Comparison of ENCODE assay signal across 8 mouse cellular contexts in genomic region chr10:122105407-122105806, GRCm38 (mm10). TPM values are rescaled to one million over a fixed set of nuclear protein-coding genes. Genes with fewer than 3 reads are reported as not detected.
A peak's percentile ranks its signal among the peaks of the same experiment; 100 is the strongest.
DNase-seq lines count a peak whose midpoint lies in the region; ATAC-seq and TF ChIP-seq lines count a peak whose summit lies in the region.

No protein-coding gene starts in this region.

- no peak overlapping the region for H3K9ac ChIP-seq in forebrain, embryonic 11.5 days (ENCODE audit: low read length)
- H3K9ac ChIP-seq in hindbrain, postnatal 0 days (replicated peaks; ENCODE audit: low read length): no peak overlapping the region
- H3K9ac ChIP-seq in midbrain, embryonic 14.5 days (replicated peaks; ENCODE audit: low read length): no peak overlapping the region

- TF ChIP-seq POLR2A in thymus, adult 2 months (IDR thresholded peaks at IDR 0.05; ENCODE audit: control insufficient read depth, extremely low read depth, insufficient read depth, low read length, poor library complexity): no peak

- no peak overlapping the region for H3K4me2 ChIP-seq in forebrain, embryonic 11.5 days (ENCODE audit: low read depth, low read length, severe bottlenecking)
- no peak overlapping the region for H3K4me2 ChIP-seq in hindbrain, postnatal 0 days (ENCODE audit: low read depth, low read length)
- no peak overlapping the region for H3K4me2 ChIP-seq in midbrain, embryonic 14.5 days (ENCODE audit: low read length)

- H3K4me3 ChIP-seq in thymus, adult 2 months (ENCODE audit: control insufficient read depth, insufficient read depth, low read length): no peak overlapping the region
- no peak overlapping the region for H3K4me3 ChIP-seq in forebrain, embryonic 11.5 days (ENCODE audit: low read depth, low read length)
- H3K4me3 ChIP-seq in hindbrain, postnatal 0 days (ENCODE audit: low read length): no peak overlapping the region
- H3K4me3 ChIP-seq in midbrain, embryonic 14.5 days (replicated peaks; ENCODE audit: low read depth, low read length): no peak overlapping the region

- no peaks in the 10 kb centered on the region for H3K4me1 ChIP-seq in thymus, adult 2 months (replicated peaks; ENCODE audit: control insufficient read depth, insufficient read depth, low read length)
- no peaks in the 10 kb centered on the region for H3K4me1 ChIP-seq in forebrain, embryonic 11.5 days (replicated peaks; ENCODE audit: control insufficient read depth, insufficient read depth, low read length)
- H3K4me1 ChIP-seq in hindbrain, postnatal 0 days (ENCODE audit: insufficient read depth, low read length): no peaks in the 10 kb centered on the region
- H3K4me1 ChIP-seq in midbrain, embryonic 14.5 days (ENCODE audit: control insufficient read depth, insufficient read depth, low read length): no peaks in the 10 kb centered on the region

- no peak overlapping the region for H3K27ac ChIP-seq in thymus, adult 2 months (ENCODE audit: control insufficient read depth, insufficient read depth, low read length)
- no peak overlapping the region for H3K27ac ChIP-seq in forebrain, embryonic 11.5 days (ENCODE audit: low read depth, low read length)
- no peak overlapping the region for H3K27ac ChIP-seq in hindbrain, postnatal 0 days
- H3K27ac ChIP-seq in midbrain, embryonic 14.5 days (replicated peaks; ENCODE audit: low read depth, low read length): no peak overlapping the region

- under 1% methylated on average over 3 of the region's 3 CpGs for WGBS in thymus, adult 2 months
- under 1% methylated on average over 3 of the region's 3 CpGs for WGBS in forebrain, embryonic 11.5 days
- under 1% methylated on average over 3 of the region's 3 CpGs for WGBS in hindbrain, postnatal 0 days
- WGBS in midbrain, embryonic 14.5 days: 2% methylated on average over 3 of the region's 3 CpGs

- TF ChIP-seq CTCF in thymus, adult 2 months (IDR thresholded peaks at IDR 0.05; ENCODE audit: borderline replicate concordance, control insufficient read depth, extremely low read depth, insufficient read depth, low read length, poor library complexity): no peak
- TF ChIP-seq CTCF in hindbrain, postnatal 0 days (IDR thresholded peaks at IDR 0.05; ENCODE audit: low read depth): peak; percentile 83

- DNase-seq in thymus, adult 2 months: peak; percentile 21
- DNase-seq in thymus, adult 18-20 months: no peak
- DNase-seq in adrenal gland, postnatal 25 days: peak; percentile 53
- peak; percentile 75 for DNase-seq in forebrain, embryonic 11.5 days (ENCODE audit: low spot score)
- DNase-seq in hindbrain, postnatal 0 days (ENCODE audit: low spot score): peak; percentile 88
- peak; percentile 76 to 85 for DNase-seq in left cerebral cortex, postnatal 14 days (ENCODE audit: low spot score in 2 of 2)
- DNase-seq in midbrain, embryonic 14.5 days: peak; percentile 91
- peak; percentile 49 for DNase-seq in thymus, postnatal 14 days

- H3K9me3 ChIP-seq in forebrain, embryonic 11.5 days (ENCODE audit: control insufficient read depth, low read length): no peaks in the 10 kb centered on the region
- no peaks in the 10 kb centered on the region for H3K9me3 ChIP-seq in hindbrain, postnatal 0 days (ENCODE audit: low read length)
- H3K9me3 ChIP-seq in midbrain, embryonic 14.5 days (ENCODE audit: control insufficient read depth, low read length): no peaks in the 10 kb centered on the region

- ATAC-seq in forebrain, embryonic 11.5 days (replicated peaks; ENCODE audit: low FRiP score): peak; percentile 75; the same call in 1 of the 2 replicates
- 0 out of 2 replicates have a peak, but pooled peaks have one; percentile 83 for ATAC-seq in hindbrain, postnatal 0 days
- ATAC-seq in midbrain, embryonic 14.5 days (ENCODE audit: low FRiP score, low TSS enrichment): no peak; the same call in 1 of the 2 replicates

- no peaks in the 10 kb centered on the region for H3K36me3 ChIP-seq in thymus, adult 2 months (ENCODE audit: control insufficient read depth, insufficient read depth, low read length)
- no peaks in the 10 kb centered on the region for H3K36me3 ChIP-seq in forebrain, embryonic 11.5 days (ENCODE audit: control insufficient read depth, insufficient read depth, low read length)
- H3K36me3 ChIP-seq in hindbrain, postnatal 0 days (ENCODE audit: insufficient read depth, low read length): no peaks in the 10 kb centered on the region
- H3K36me3 ChIP-seq in midbrain, embryonic 14.5 days (ENCODE audit: control insufficient read depth, insufficient read depth, low read length): no peaks in the 10 kb centered on the region

- intact Hi-C loops in left cerebral cortex, postnatal 14 days (cut with DNase I): loop anchor here (5.0 kb wide), 1 partner anchor 437 kb away; no protein-coding TSS in a partner anchor

- no peaks in the 10 kb centered on the region for H3K27me3 ChIP-seq in thymus, adult 2 months (ENCODE audit: control insufficient read depth, insufficient read depth, low read length)
- H3K27me3 ChIP-seq in forebrain, embryonic 11.5 days (ENCODE audit: control insufficient read depth, insufficient read depth, low read length): no peaks in the 10 kb centered on the region
- no peaks in the 10 kb centered on the region for H3K27me3 ChIP-seq in hindbrain, postnatal 0 days (ENCODE audit: insufficient read depth, low read length)
- H3K27me3 ChIP-seq in midbrain, embryonic 14.5 days (ENCODE audit: control insufficient read depth, insufficient read depth, low read length): no peaks in the 10 kb centered on the region

RNA-seq across cellular contexts. Expression of gene Rxylt1, which starts 8.2 kb away (rescaled TPM):
- 4.0 and 4.6 TPM in 2 replicates for polyA plus RNA-seq in thymus, adult 2 months (2012; rRNA removed)
- 37.7 and 42.6 TPM in 2 replicates for total RNA-seq in adrenal gland, postnatal 25 days (2021)
- polyA plus RNA-seq in forebrain, embryonic 11.5 days (2014; fragmentation: Nextera tagmentation; extraction: Ambion mirVana): 36.2 and 40.9 TPM in 2 replicates
- 13.9 and 17.0 TPM in 2 replicates for total RNA-seq in hindbrain, postnatal 0 days (2014; rRNA removed)
- polyA plus RNA-seq in hindbrain, postnatal 0 days (2015; fragmentation: Nextera tagmentation; extraction: Ambion mirVana): 57.6 and 59.8 TPM in 2 replicates
- 10 to 100 TPM; 42.3 to 43.2 TPM for total RNA-seq in left cerebral cortex, postnatal 14 days (2021)
- 36.1 and 40.2 TPM in 2 replicates for polyA plus RNA-seq in midbrain, embryonic 14.5 days (2014; fragmentation: Nextera tagmentation; extraction: Ambion mirVana)

RNA-seq across cellular contexts. Expression of gene Srgap1, which starts 58.3 kb away (rescaled TPM):
- 1.0 and 1.2 TPM in 2 replicates for polyA plus RNA-seq in thymus, adult 2 months (2012; rRNA removed)
- total RNA-seq in adrenal gland, postnatal 25 days (2021): 2.1 and 2.3 TPM in 2 replicates
- 11.7 and 12.0 TPM in 2 replicates for polyA plus RNA-seq in forebrain, embryonic 11.5 days (2014; fragmentation: Nextera tagmentation; extraction: Ambion mirVana)
- total RNA-seq in hindbrain, postnatal 0 days (2014; rRNA removed): 18.8 and 27.9 TPM in 2 replicates
- polyA plus RNA-seq in hindbrain, postnatal 0 days (2015; fragmentation: Nextera tagmentation; extraction: Ambion mirVana): 24.4 TPM in 2 replicates
- total RNA-seq in left cerebral cortex, postnatal 14 days (2021): 10 to 100 TPM; 10.0 to 13.6 TPM
- polyA plus RNA-seq in midbrain, embryonic 14.5 days (2014; fragmentation: Nextera tagmentation; extraction: Ambion mirVana): 40.8 and 46.9 TPM in 2 replicates

Comparison
In these comparisons a context has a peak if more than half of its experiments do, and no peak if none do; other contexts are left out.
1. DNase-seq: peak in thymus, adult 2 months (single experiment), adrenal gland, postnatal 25 days (single experiment), forebrain, embryonic 11.5 days (single experiment), hindbrain, postnatal 0 days (single experiment), left cerebral cortex, postnatal 14 days (2 of 2), midbrain, embryonic 14.5 days (single experiment) and thymus, postnatal 14 days (single experiment); none in thymus, adult 18-20 months (0 of 2).